Mouse (Mus musculus) thymus, adult 2 months (tissue): ENCODE data around the gene Rubcnl.

ENCODE experiments used
- CTCF ChIP-seq: fragments of 200-500 bp; IDR thresholded peaks from 2 replicates; pipeline ENCODE4 v1.5.1; 2012; ENCODE audit warnings: mild to moderate bottlenecking, control low read depth, low read length, moderate library complexity, borderline replicate concordance; ENCODE audit not compliant: control insufficient read depth, poor library complexity, insufficient read depth; ENCODE audit errors: extremely low read depth
- POLR2A ChIP-seq: fragments of 200-500 bp; IDR thresholded peaks from 2 replicates; pipeline ENCODE4 v1.6.1; 2012; ENCODE audit warnings: mild to moderate bottlenecking, low read length, control low read depth, moderate library complexity; ENCODE audit not compliant: control insufficient read depth, poor library complexity, insufficient read depth; ENCODE audit errors: extremely low read depth

DNA sequence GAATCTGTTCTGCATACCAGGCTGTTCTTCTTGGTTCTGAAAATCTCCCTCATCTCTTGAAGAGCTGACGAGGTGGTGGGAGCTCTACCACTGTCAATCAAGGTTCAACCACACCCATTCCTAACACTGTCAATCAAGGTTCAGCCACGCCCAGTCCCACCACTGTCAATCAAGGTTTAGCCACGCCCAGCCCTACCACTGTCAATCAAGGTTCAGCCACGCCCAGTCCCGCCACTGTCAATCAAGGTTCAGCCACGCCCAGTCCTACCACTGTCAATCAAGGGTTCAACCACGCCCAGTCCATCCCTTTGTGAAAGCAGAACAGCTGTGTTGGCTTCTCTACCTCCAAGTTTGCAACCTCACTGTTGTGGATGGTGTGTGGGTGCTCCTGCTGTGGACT is 48.7 kb downstream of the Rubcnl start:
- TF ChIP-seq POLR2A (no peak), CTCF (no peak)
